Mouse (Mus musculus) neural tube, postnatal 0 days (tissue): ENCODE data around the gene Sfmbt1. TPM values are rescaled to one million over a fixed set of nuclear protein-coding genes. Genes with fewer than 3 reads are reported as not detected.

Experiments
- polyA plus RNA-seq: library from polyadenylated mRNA; unstranded; fragments of >200 nt; fragmentation: Nextera tagmentation; extraction: Ambion mirVana; gene quantifications from 2 replicates; pipeline ENCODE4 v1.2.1, GENCODE M21; 2015

Sfmbt1 gene
- 13.5 and 14.0 TPM in 2 replicates for polyA plus RNA-seq

GRCm38 (mm10) chr14:30714799-30715617 lies at the start of gene Sfmbt1:
Gene Sfmbt1, plus strand, starts transcription at chr14:30714849.

GRCm38 (mm10) chr14:30825476-30826131 lies 111.0 kb downstream of the Sfmbt1 start, which contains the start of gene Tmem110:
Gene Tmem110, plus strand, starts transcription at chr14:30825590.

Other genes with a start within 250 kb of the Sfmbt1 start
- 8.5 and 9.7 TPM in 2 replicates for gene Dcp1a, start 235.3 kb upstream of the Sfmbt1 start, polyA plus RNA-seq
- gene Cacna1d, start 223.4 kb upstream of the Sfmbt1 start, polyA plus RNA-seq = 9.3 and 11.6 TPM in 2 replicates
- 233 and 254 TPM in 2 replicates for gene Tkt, start 166.5 kb upstream of the Sfmbt1 start, polyA plus RNA-seq
- gene Prkcd, start 88.6 kb upstream of the Sfmbt1 start, polyA plus RNA-seq = 30.5 and 30.9 TPM in 2 replicates
- 8.2 TPM in 2 replicates for gene Rft1, start 60.5 kb upstream of the Sfmbt1 start, polyA plus RNA-seq
- 17.8 and 21.5 TPM in 2 replicates for gene Tmem110, start 110.7 kb downstream of the Sfmbt1 start, polyA plus RNA-seq
- 2.5 and 4.4 TPM in 2 replicates for gene Mustn1, start 164.4 kb downstream of the Sfmbt1 start, polyA plus RNA-seq
- gene Itih4, start 171.6 kb downstream of the Sfmbt1 start, polyA plus RNA-seq = not detected in 2 replicates
- gene Itih3, start 208.9 kb downstream of the Sfmbt1 start, polyA plus RNA-seq = 10.3 and 10.8 TPM in 2 replicates
- not detected in 2 replicates for gene Itih1, start 228.4 kb downstream of the Sfmbt1 start, polyA plus RNA-seq
- gene Nek4, start 236.5 kb downstream of the Sfmbt1 start, polyA plus RNA-seq = 11.5 and 13.1 TPM in 2 replicates